Mouse (Mus musculus) hindbrain, embryonic 14.5 days (tissue): ENCODE measurements around the gene Pnrc1. TPM values are rescaled to one million over a fixed set of nuclear protein-coding genes. Genes with fewer than 3 reads are reported as not detected.

Experiments
- ATAC-seq: fragments of 200-750 bp; cut with Nextera tagmentation; 2 replicates; pipeline ENCODE4 v1.8.0; 2017; ENCODE audit warnings: moderate number of reproducible peaks, mild to moderate bottlenecking, moderate TSS enrichment, moderate library complexity; ENCODE audit not compliant: low FRiP score
- DNase-seq: peaks from one replicate; pipeline ENCODE4 v3.0.0-alpha.2; 2015; ENCODE audit warnings: low spot score
- H3K27ac ChIP-seq: fragments of 300-500 bp; sonication (generic); 2 replicates; pipeline ENCODE4 v1.5.1; 2014; ENCODE audit warnings: mild to moderate bottlenecking, moderate library complexity
- H3K27me3 ChIP-seq: fragments of 300-500 bp; sonication (generic); 2 replicates; pipeline ENCODE4 v1.6.1; 2014; ENCODE audit warnings: mild to moderate bottlenecking, low read length, mixed read lengths; ENCODE audit not compliant: control insufficient read depth, insufficient read depth
- H3K36me3 ChIP-seq: fragments of 300-500 bp; sonication (generic); replicated peaks from 2 replicates; pipeline ENCODE4 v1.6.1; 2014; ENCODE audit not compliant: control insufficient read depth, insufficient read depth
- H3K4me1 ChIP-seq: fragments of 300-500 bp; sonication (generic); replicated peaks from 2 replicates; pipeline ENCODE4 v1.6.1; 2014; ENCODE audit warnings: antibody characterized with exemption, low read length, mixed read lengths; ENCODE audit not compliant: control insufficient read depth, insufficient read depth
- H3K4me2 ChIP-seq: fragments of 300-500 bp; sonication (generic); replicated peaks from 2 replicates; pipeline ENCODE4 v1.6.1; 2014; ENCODE audit warnings: mild to moderate bottlenecking, moderate library complexity
- H3K4me3 ChIP-seq: fragments of 300-500 bp; sonication (generic); replicated peaks from 2 replicates; pipeline ENCODE4 v1.5.1; 2014; ENCODE audit warnings: mild to moderate bottlenecking, low read length
- H3K9ac ChIP-seq: fragments of 300-500 bp; sonication (generic); 2 replicates; pipeline ENCODE4 v1.6.1; 2014
- H3K9me3 ChIP-seq: fragments of 300-500 bp; sonication (generic); 2 replicates; pipeline ENCODE4 v1.6.1; 2016; ENCODE audit warnings: low read length; ENCODE audit not compliant: control insufficient read depth
- WGBS: fragments of 180-500 bp; shearing (Covaris S2); extraction: QIAGEN DNeasy Blood & Tissue Kit; methylation state at CpG from one replicate; pipeline ENCODE4 v1.1.7; 2014; 5-methylcytosine and 5-hydroxymethylcytosine counted together
- polyA plus RNA-seq: library from polyadenylated mRNA; unstranded; fragments of >200 nt; fragmentation: Nextera tagmentation; extraction: Ambion mirVana; gene quantifications from 2 replicates; pipeline ENCODE4 v1.2.1, GENCODE M21; 2014

The Pnrc1 gene
- polyA plus RNA-seq, 1 experiment from 2014 or later, result 61.4 TPM

DNA sequence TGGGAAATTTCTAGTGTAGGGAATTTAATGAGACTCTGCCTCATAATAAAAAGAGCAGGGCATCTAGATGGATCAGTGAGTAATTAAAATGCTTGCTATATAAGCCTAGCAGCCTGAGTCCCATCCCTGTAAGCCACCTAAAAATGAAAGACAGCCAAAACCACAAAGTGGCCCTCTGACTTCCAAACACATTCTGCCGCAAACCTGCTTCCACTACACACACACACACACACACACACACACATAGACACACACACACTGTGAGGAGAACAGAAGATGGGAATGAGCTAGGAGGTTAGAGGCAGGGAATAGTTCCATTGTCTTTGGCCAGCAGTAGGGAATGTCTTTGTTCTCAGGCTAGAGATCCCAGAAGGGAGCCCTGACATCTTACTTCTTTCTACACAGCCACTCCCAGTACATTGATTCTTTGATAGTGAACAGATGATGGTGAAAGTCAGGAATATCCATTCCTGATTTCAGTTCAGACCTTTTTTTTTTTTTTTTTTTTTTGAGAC, 40.2 kb downstream of the Pnrc1 start:
- Histone ChIP-seq H3K27ac (peak overlapping the region; percentile 98; the same call in 1 of the 2 replicates), H3K9ac (no peak overlapping the region), H3K27me3 (no peaks in the 10 kb centered on the region), H3K9me3 (no peaks in the 10 kb centered on the region), H3K4me3 (no peak overlapping the region), H3K36me3 (peaks cover 14% of the 10 kb centered on the region), H3K4me1 (peaks cover 13% of the 10 kb centered on the region), H3K4me2 (no peak overlapping the region)
- no peak for ATAC-seq
- DNase-seq, result no peak
- WGBS, result 56% methylated on average over 1 of the region's 1 CpGs

- 1% methylated on average over 4 of the region's 4 CpGs for WGBS
- DNase-seq, result no peak
These were observed 41.0 kb downstream of the Pnrc1 start for GRCm38 (mm10) chr4:33248915-33249314.

GRCm38 (mm10) chr4:33248062-33248889, 41.7 kb downstream of the Pnrc1 start:
- Histone ChIP-seq H3K27me3 (no peaks in the 10 kb centered on the region), H3K4me3 (peak overlapping the region; percentile 89), H3K4me2 (peak overlapping the region; percentile 68), H3K27ac (peak overlapping the region; percentile 98), H3K9ac (peak overlapping the region; percentile 98), H3K9me3 (no peaks in the 10 kb centered on the region), H3K4me1 (peaks cover 13% of the 10 kb centered on the region), H3K36me3 (peaks cover 29% of the 10 kb centered on the region)
- WGBS, result under 1% methylated on average over 68 of the region's 88 CpGs
- peak; percentile 93 for ATAC-seq
- DNase-seq, result peak; percentile 97

More at GRCm38 (mm10) chr4:33248915-33249314, 41.0 kb downstream of the Pnrc1 start:
- H3K9ac ChIP-seq, result peak overlapping the region; percentile 98
- ATAC-seq, result no peak
- H3K27me3 ChIP-seq, result no peaks in the 10 kb centered on the region
- H3K4me1 ChIP-seq, result peaks cover 13% of the 10 kb centered on the region
- peak overlapping the region; percentile 89 for H3K4me3 ChIP-seq
- H3K9me3 ChIP-seq, result no peaks in the 10 kb centered on the region
- peak overlapping the region; percentile 98 for H3K27ac ChIP-seq
- peaks cover 22% of the 10 kb centered on the region for H3K36me3 ChIP-seq
- H3K4me2 ChIP-seq, result peak overlapping the region; percentile 68

GRCm38 (mm10) chr4:33247479-33248053, 42.4 kb downstream of the Pnrc1 start:
- Histone ChIP-seq H3K4me1 (peaks cover 13% of the 10 kb centered on the region), H3K27ac (peak overlapping the region; percentile 98), H3K9ac (peak overlapping the region; percentile 98), H3K4me2 (peak overlapping the region; percentile 68), H3K36me3 (peaks cover 36% of the 10 kb centered on the region), H3K27me3 (no peaks in the 10 kb centered on the region), H3K9me3 (no peaks in the 10 kb centered on the region), H3K4me3 (peak overlapping the region; percentile 89)
- DNase-seq (peak; percentile 98), ATAC-seq (peak; percentile 94)
- WGBS, result 1% methylated on average over 52 of the region's 60 CpGs

DNA sequence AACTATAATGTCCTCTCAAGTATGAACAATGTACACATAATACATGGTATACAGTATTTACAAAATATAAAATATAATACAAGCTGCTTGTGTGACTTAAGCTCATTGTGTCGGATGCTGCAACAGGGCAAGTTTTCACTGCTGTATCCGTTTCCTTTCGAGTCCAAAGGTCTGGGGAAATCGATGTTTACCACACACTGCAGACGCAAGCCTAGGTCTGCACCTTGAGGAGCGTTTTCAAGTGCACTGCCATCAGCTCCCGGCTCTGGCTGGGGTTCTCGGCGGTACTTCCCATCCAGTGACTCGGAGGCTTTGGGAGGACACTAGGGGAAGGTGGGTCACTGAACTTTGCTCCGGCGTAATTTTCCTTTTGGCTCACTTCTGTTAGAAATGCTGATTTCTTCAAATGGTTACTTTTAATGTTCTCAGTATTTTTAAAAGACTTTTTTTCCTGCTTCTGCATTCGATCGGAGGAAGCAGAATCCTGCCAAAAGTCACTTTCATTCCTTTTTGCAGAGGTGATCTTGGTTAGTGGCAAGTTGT, 44.0 kb downstream of the Pnrc1 start:
- no peak for ATAC-seq
- peaks cover 13% of the 10 kb centered on the region for H3K4me1 ChIP-seq
- no peak overlapping the region for H3K4me3 ChIP-seq
- DNase-seq, result no peak
- no peaks in the 10 kb centered on the region for H3K27me3 ChIP-seq
- H3K27ac ChIP-seq, result no peak overlapping the region
- WGBS, result 92% methylated on average over 14 of the region's 14 CpGs
- H3K4me2 ChIP-seq, result peak overlapping the region; percentile 68
- H3K9me3 ChIP-seq, result no peaks in the 10 kb centered on the region
- H3K9ac ChIP-seq, result no peak overlapping the region
- peaks cover 39% of the 10 kb centered on the region for H3K36me3 ChIP-seq

GRCm38 (mm10) chr4:33243921-33244320, 46.0 kb downstream of the Pnrc1 start:
- no peaks in the 10 kb centered on the region for H3K27me3 ChIP-seq
- no peak overlapping the region for H3K27ac ChIP-seq
- ATAC-seq (no peak), DNase-seq (no peak)
- no peaks in the 10 kb centered on the region for H3K9me3 ChIP-seq
- no peak overlapping the region for H3K9ac ChIP-seq
- H3K4me1 ChIP-seq, result peaks cover 13% of the 10 kb centered on the region
- H3K4me2 ChIP-seq, result no peak overlapping the region
- peaks cover 39% of the 10 kb centered on the region for H3K36me3 ChIP-seq
- WGBS, result 91% methylated on average over 4 of the region's 4 CpGs
- H3K4me3 ChIP-seq, result no peak overlapping the region

GRCm38 (mm10) chr4:33243016-33243758, 46.8 kb downstream of the Pnrc1 start:
- no peaks in the 10 kb centered on the region for H3K27me3 ChIP-seq
- no peak overlapping the region for H3K27ac ChIP-seq
- 84% methylated on average over 12 of the region's 12 CpGs for WGBS
- no peak overlapping the region for H3K4me3 ChIP-seq
- peaks cover 13% of the 10 kb centered on the region for H3K4me1 ChIP-seq
- H3K4me2 ChIP-seq, result no peak overlapping the region
- DNase-seq (no peak), ATAC-seq (no peak)
- no peak overlapping the region for H3K9ac ChIP-seq
- peaks cover 39% of the 10 kb centered on the region for H3K36me3 ChIP-seq
- no peaks in the 10 kb centered on the region for H3K9me3 ChIP-seq

GRCm38 (mm10) chr4:33242536-33242935, 47.4 kb downstream of the Pnrc1 start:
- no peak overlapping the region for H3K9ac ChIP-seq
- no peak overlapping the region for H3K4me2 ChIP-seq
- no peak overlapping the region for H3K27ac ChIP-seq
- ATAC-seq (no peak), DNase-seq (no peak)
- H3K4me3 ChIP-seq, result no peak overlapping the region
- no peaks in the 10 kb centered on the region for H3K9me3 ChIP-seq
- 65% methylated on average over 5 of the region's 5 CpGs for whole genome bisulfite sequencing
- no peaks in the 10 kb centered on the region for H3K27me3 ChIP-seq
- H3K4me1 ChIP-seq, result peaks cover 13% of the 10 kb centered on the region
- H3K36me3 ChIP-seq, result peaks cover 39% of the 10 kb centered on the region

GRCm38 (mm10) chr4:33230881-33231280, 59.1 kb downstream of the Pnrc1 start:
- 93% methylated on average over 18 of the region's 18 CpGs for WGBS

More at GRCm38 (mm10) chr4:33230881-33231280, 59.1 kb downstream of the Pnrc1 start:
- H3K4me3 ChIP-seq, result no peak overlapping the region
- no peaks in the 10 kb centered on the region for H3K9me3 ChIP-seq
- no peak overlapping the region for H3K27ac ChIP-seq
- no peak overlapping the region for H3K9ac ChIP-seq
- DNase-seq (no peak), ATAC-seq (no peak)
- no peak overlapping the region for H3K4me2 ChIP-seq
- H3K27me3 ChIP-seq, result no peaks in the 10 kb centered on the region
- peaks cover 38% of the 10 kb centered on the region for H3K36me3 ChIP-seq
- no peaks in the 10 kb centered on the region for H3K4me1 ChIP-seq
